Mouse (Mus musculus) forebrain, embryonic 15.5 days (tissue): Measurements from ENCODE around the gene Pipox. TPM values are rescaled to one million over a fixed set of nuclear protein-coding genes. Genes with fewer than 3 reads are reported as not detected.

Experiments
- ATAC-seq: fragments of 200-750 bp; cut with Nextera tagmentation; replicated peaks from 2 replicates; pipeline ENCODE4 v1.8.0; 2017; ENCODE audit warnings: mild to moderate bottlenecking, moderate TSS enrichment, moderate library complexity
- H3K27ac ChIP-seq: fragments of 300-500 bp; sonication (generic); replicated peaks from 2 replicates; pipeline ENCODE4 v1.5.1; 2015; ENCODE audit warnings: mild to moderate bottlenecking, inconsistent platforms
- H3K27me3 ChIP-seq: fragments of 300-500 bp; sonication (generic); 2 replicates; pipeline ENCODE4 v1.6.1; 2015; ENCODE audit warnings: inconsistent platforms
- H3K36me3 ChIP-seq: fragments of 300-500 bp; sonication (generic); 2 replicates; pipeline ENCODE4 v1.6.1; 2015; ENCODE audit warnings: mild to moderate bottlenecking, inconsistent platforms
- H3K4me1 ChIP-seq: fragments of 300-500 bp; sonication (generic); 2 replicates; pipeline ENCODE4 v1.6.1; 2015; ENCODE audit warnings: inconsistent platforms
- H3K4me2 ChIP-seq: fragments of 300-500 bp; sonication (generic); replicated peaks from 2 replicates; pipeline ENCODE4 v1.6.1; 2015; ENCODE audit warnings: mild to moderate bottlenecking, inconsistent platforms
- H3K4me3 ChIP-seq: fragments of 300-500 bp; sonication (generic); 2 replicates; pipeline ENCODE4 v1.5.1; 2015; ENCODE audit warnings: mild to moderate bottlenecking, inconsistent platforms
- H3K9ac ChIP-seq: fragments of 300-500 bp; sonication (generic); replicated peaks from 2 replicates; pipeline ENCODE4 v1.6.1; 2015; ENCODE audit warnings: mild to moderate bottlenecking, inconsistent platforms
- H3K9me3 ChIP-seq: fragments of 300-500 bp; sonication (generic); 2 replicates; pipeline ENCODE4 v1.6.1; 2016; ENCODE audit warnings: inconsistent platforms
- WGBS: fragments of 180-500 bp; shearing (Covaris S2); methylation state at CpG from one replicate; pipeline ENCODE4 v1.1.7; 2015; ENCODE audit warnings: mixed read lengths; 5-methylcytosine and 5-hydroxymethylcytosine counted together
- polyA plus RNA-seq: library from polyadenylated mRNA; unstranded; fragments of >200 nt; fragmentation: Nextera tagmentation; extraction: Ambion mirVana; gene quantifications from 2 replicates; pipeline ENCODE4 v1.2.1, GENCODE M21; 2015

The Pipox gene
- polyA plus RNA-seq, 1 experiment from 2014 or later = 10.2 TPM

DNA sequence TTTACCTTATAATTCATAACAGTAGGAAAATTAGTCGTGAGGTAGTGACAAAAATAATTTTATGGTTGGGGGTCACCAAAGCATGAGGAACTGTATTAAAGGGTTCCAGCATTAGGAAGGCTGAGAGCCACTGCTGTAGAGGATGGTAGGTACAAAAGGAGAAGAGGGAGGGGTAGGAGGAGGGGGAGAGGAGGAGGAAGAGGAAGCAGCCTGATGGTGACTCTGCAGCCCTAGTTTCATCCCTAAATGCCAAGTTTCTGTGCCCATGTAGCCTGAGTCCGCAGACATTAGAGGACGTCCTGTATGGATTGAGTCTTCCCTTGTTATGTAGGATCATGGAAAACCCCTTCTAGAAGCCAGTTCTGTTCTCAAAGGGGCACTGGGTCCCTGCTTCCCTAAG, 20.8 kb downstream of the Pipox start:
- WGBS = 51% methylated on average over 3 of the region's 3 CpGs
- Histone ChIP-seq H3K36me3 (no peaks in the 10 kb centered on the region), H3K27me3 (no peaks in the 10 kb centered on the region), H3K9me3 (no peaks in the 10 kb centered on the region), H3K4me1 (peaks cover 80% of the 10 kb centered on the region), H3K4me2 (no peak overlapping the region), H3K9ac (0 out of 2 replicates have a peak overlapping the region, but pooled peaks have one; percentile 12), H3K27ac (peak overlapping the region; percentile 89), H3K4me3 (no peak overlapping the region)
- ATAC-seq = no peak

DNA sequence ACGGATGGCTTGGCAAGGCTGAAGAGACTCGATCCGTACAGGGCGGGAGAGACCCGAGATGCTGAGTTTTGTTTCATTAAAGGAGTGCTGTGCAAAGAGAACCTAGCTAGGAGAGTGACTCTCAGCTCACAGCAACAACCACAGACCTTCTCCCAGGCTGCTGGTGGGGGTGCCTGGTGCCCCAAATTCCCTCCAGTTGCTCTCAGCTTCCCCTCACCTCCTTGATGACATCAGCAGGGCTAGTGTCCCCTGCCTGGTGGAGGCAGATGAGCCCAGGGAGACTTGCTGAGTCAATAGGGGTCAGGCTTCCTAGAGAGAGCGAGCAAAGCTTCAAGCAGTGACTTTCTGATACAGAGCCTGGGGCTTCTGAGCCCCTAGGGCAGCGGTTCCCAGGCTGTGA, 21.2 kb downstream of the Pipox start:
- Histone ChIP-seq H3K9me3 (no peaks in the 10 kb centered on the region), H3K4me3 (no peak overlapping the region), H3K27me3 (no peaks in the 10 kb centered on the region), H3K9ac (peak overlapping the region; percentile 12; the same call in 1 of the 2 replicates), H3K27ac (peak overlapping the region; percentile 89), H3K4me2 (0 out of 2 replicates have a peak overlapping the region, but pooled peaks have one; percentile 22), H3K36me3 (no peaks in the 10 kb centered on the region), H3K4me1 (peaks cover 85% of the 10 kb centered on the region)
- WGBS = 14% methylated on average over 7 of the region's 7 CpGs
- ATAC-seq = peak; percentile 2; the same call in 1 of the 2 replicates

DNA sequence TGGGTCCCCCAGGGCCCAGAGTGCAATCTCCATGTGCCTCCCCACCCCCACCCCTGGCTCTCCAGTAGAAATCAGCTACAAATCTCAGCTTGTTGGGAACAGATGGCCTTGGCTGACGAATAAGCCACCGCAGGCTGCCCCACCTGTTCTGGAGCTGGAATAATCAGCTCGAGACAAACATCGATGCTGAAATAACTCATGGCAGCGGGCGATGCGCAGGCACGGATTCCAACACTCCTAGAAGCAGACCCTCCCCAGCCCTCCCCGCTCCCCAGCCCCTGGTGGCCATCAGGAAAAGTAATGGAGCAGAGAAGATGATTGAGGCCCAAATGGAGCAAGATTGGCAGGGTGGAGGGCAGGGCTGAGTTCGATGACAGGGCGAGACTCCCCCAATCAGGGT, 21.7 kb downstream of the Pipox start:
- Histone ChIP-seq H3K4me1 (peaks cover 86% of the 10 kb centered on the region), H3K27ac (peak overlapping the region; percentile 89), H3K4me3 (no peak overlapping the region), H3K9ac (0 out of 2 replicates have a peak overlapping the region, but pooled peaks have one; percentile 12), H3K4me2 (0 out of 2 replicates have a peak overlapping the region, but pooled peaks have one; percentile 22), H3K9me3 (no peaks in the 10 kb centered on the region), H3K27me3 (no peaks in the 10 kb centered on the region), H3K36me3 (no peaks in the 10 kb centered on the region)
- WGBS = 7% methylated on average over 11 of the region's 11 CpGs
- peak; percentile 38 for ATAC-seq

DNA sequence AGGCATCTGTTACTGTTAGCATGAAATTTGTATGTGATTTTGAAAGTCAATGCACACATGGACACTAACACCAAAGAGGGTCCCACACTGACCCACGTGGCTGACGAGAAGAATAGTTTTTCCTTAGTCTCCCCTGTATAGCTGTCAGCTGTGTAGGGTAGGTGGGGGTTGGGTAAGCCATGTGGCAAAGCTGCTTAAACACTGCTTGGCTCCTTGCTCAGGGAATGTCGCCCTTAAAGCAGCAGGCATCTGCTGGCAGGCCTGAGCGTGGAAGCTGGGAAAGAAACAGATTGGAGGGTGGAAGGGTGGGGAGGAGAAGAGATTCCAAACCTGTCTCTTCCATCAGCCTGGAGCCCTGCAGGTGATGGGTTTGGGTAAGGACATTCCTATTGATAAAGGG, 22.5 kb downstream of the Pipox start:
- peak; percentile 72 for ATAC-seq
- Histone ChIP-seq H3K27me3 (no peaks in the 10 kb centered on the region), H3K27ac (peak overlapping the region; percentile 92), H3K4me1 (peaks cover 86% of the 10 kb centered on the region), H3K9me3 (no peaks in the 10 kb centered on the region), H3K36me3 (no peaks in the 10 kb centered on the region), H3K4me2 (no peak overlapping the region), H3K4me3 (no peak overlapping the region), H3K9ac (no peak overlapping the region)
- WGBS = 10% methylated on average over 4 of the region's 4 CpGs

DNA sequence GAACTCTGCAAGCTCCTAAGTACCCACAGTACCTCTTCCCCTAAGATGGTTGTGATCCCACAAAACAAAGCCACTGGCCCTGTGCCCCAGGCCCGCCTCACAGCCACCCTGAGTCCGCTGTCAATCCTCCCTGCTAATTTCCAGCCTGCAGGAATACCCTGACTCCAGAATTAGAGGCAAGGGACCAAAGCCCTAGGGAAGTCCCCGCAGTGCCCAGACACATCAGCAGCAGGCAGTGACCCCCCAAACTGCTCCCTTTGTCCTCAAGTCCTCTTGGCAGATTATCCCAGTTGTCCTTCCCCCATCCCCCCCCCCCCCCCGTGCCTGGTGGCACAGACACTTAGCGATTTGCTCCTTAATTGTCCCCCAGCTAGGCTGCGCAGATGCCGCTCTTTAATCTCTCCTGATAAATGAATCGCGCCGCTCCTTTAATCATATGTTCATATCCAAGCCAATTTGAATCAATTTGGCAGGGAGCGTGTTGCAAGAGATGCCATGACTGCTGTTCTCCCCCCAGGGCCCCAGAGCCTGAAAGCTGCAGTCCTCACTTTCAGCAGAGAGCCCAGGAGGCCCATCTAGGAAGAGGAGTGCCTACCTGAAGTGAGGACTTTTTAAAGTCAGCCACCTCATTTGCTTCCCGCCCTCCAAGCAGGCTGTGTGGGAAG, 26.3 kb downstream of the Pipox start:
- H3K9me3 ChIP-seq = no peaks in the 10 kb centered on the region
- ATAC-seq = peak; percentile 49

DNA sequence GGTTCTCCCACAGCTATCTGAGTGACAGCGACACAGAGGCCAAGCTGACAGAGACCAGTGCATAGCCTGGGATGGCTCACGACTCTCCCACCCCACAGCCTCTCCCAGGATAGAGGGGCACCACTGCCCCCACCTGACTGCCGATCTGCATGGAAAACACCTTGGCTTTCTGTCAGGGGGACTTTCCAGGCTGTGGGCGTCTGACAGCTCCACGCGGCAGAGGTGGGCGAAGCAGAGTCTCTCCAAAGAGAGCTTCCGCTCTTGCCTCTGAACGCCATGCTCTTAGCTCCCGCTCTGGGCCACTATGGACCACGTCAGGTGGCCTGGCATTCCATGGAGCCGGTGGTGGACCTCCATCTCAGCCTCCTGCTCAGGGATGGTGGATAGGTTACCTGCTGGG, 29.1 kb downstream of the Pipox start:
- H3K4me2 ChIP-seq = no peak overlapping the region
- H3K4me1 ChIP-seq = peaks cover 80% of the 10 kb centered on the region
- no peak overlapping the region for H3K4me3 ChIP-seq
- WGBS = 65% methylated on average over 12 of the region's 12 CpGs
- no peak overlapping the region for H3K9ac ChIP-seq
- no peaks in the 10 kb centered on the region for H3K27me3 ChIP-seq
- peaks cover 10% of the 10 kb centered on the region for H3K36me3 ChIP-seq
- peak overlapping the region; percentile 75 for H3K27ac ChIP-seq
- no peak for ATAC-seq
- no peaks in the 10 kb centered on the region for H3K9me3 ChIP-seq

More for the DNA sequence above, 26.3 kb downstream of the Pipox start:
- Histone ChIP-seq H3K4me1 (peaks cover 78% of the 10 kb centered on the region), H3K27ac (peak overlapping the region; percentile 92), H3K9ac (no peak overlapping the region), H3K4me2 (peak overlapping the region; percentile 16; the same call in 1 of the 2 replicates), H3K4me3 (no peak overlapping the region), H3K36me3 (0 out of 2 replicates have a peak, but pooled peaks cover 2% of the 10 kb centered on the region), H3K27me3 (no peaks in the 10 kb centered on the region)
- WGBS = 8% methylated on average over 11 of the region's 12 CpGs

DNA sequence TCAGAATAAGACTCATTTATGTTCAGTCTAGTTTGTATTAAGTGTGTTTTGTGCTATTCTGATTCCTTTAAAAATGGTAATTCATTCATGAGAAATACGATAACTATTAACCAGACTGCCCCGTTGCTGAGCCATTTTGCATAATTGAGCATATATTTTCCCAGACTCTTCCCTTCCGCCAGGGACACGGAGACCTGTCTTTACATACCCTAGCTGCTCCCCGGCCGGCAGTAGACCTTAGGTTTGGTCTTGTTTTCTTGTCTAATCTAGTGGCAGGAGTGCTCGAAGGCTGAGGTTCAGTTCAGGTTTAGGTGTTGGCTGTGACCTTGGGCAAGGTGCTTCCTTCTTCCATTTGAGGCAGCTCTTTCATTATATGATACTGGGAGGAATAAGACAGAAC, 31.0 kb downstream of the Pipox start:
- no peak for ATAC-seq
- no peak overlapping the region for H3K4me3 ChIP-seq
- no peak overlapping the region for H3K4me2 ChIP-seq
- 64% methylated on average over 7 of the region's 7 CpGs for whole genome bisulfite sequencing
- no peak overlapping the region for H3K9ac ChIP-seq
- H3K4me1 ChIP-seq = peaks cover 80% of the 10 kb centered on the region
- H3K36me3 ChIP-seq = peaks cover 11% of the 10 kb centered on the region
- H3K27ac ChIP-seq = peak overlapping the region; percentile 7; the same call in 1 of the 2 replicates
- no peaks in the 10 kb centered on the region for H3K9me3 ChIP-seq
- H3K27me3 ChIP-seq = no peaks in the 10 kb centered on the region

DNA sequence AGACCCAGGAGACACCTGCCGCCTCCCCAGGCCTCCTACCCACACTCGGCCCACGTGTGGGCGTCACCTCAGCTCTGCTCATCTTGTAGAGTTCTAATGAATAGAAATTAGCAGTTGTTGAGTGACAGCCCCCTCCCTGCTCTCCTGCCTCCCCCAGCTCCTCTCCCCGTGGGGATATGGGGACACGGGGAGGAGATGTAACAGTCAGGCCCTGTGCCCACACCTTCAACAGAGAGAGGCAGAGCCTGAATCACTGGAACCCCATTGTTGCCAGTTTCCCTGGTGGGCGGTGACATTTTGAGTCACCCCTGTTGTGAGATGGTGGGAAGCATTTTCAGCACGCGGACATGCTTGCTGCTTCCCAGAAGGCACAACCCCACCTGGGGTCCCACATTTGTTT, 32.9 kb downstream of the Pipox start:
- Histone ChIP-seq H3K36me3 (peaks cover 13% of the 10 kb centered on the region), H3K9ac (no peak overlapping the region), H3K4me1 (peaks cover 78% of the 10 kb centered on the region), H3K27ac (no peak overlapping the region), H3K4me3 (no peak overlapping the region), H3K4me2 (no peak overlapping the region), H3K9me3 (no peaks in the 10 kb centered on the region), H3K27me3 (no peaks in the 10 kb centered on the region)
- no peak for ATAC-seq
- 58% methylated on average over 9 of the region's 9 CpGs for WGBS

DNA sequence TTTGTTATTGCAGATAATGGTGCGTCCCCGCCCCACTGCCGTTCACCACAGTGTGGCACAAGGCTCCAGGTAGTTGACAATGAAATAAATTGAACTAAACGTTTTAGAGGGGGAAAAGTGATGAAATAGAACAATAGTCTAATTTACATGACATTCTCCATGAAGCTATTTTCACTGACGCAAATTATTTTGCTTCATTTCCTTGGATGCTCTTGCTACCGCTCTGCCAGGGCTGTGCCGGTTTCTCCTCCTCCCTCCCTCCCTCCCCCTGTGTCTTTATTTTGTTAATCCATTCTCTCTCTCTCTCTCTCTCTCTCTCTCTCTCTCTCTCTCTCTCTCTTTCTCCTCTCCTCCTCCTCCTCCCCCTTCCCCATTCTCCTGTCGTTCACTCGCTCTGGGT, 35.3 kb downstream of the Pipox start:
- ATAC-seq = 0 out of 2 replicates have a peak, but pooled peaks have one; percentile 24
- 0 out of 2 replicates have a peak overlapping the region, but pooled peaks have one; percentile 22 for H3K9ac ChIP-seq
- H3K9me3 ChIP-seq = no peaks in the 10 kb centered on the region
- WGBS = 11% methylated on average over 9 of the region's 9 CpGs
- peak overlapping the region; percentile 89 for H3K27ac ChIP-seq
- H3K4me3 ChIP-seq = no peak overlapping the region
- H3K4me1 ChIP-seq = peaks cover 85% of the 10 kb centered on the region
- H3K4me2 ChIP-seq = no peak overlapping the region
- H3K36me3 ChIP-seq = peaks cover 15% of the 10 kb centered on the region
- H3K27me3 ChIP-seq = no peaks in the 10 kb centered on the region

DNA sequence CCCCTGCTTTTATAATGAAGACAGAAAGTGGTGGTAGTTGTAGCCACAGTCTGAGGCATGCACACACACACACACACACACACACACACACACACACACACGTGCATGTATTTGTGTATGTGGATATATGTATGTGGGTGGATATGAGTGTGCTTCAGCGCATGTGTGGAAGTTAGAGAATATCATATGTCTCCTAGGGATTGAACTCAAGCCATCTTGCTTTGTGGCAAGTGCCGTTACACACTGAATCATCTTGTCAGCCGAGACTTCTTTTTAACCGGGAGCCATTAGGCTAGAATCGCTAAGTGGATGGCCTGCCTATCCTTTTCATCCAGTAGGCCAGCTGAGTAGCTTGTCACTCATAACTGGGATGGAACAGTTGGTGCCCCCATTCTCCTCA, 36.8 kb downstream of the Pipox start:
- H3K4me1 ChIP-seq = peaks cover 82% of the 10 kb centered on the region

DNA sequence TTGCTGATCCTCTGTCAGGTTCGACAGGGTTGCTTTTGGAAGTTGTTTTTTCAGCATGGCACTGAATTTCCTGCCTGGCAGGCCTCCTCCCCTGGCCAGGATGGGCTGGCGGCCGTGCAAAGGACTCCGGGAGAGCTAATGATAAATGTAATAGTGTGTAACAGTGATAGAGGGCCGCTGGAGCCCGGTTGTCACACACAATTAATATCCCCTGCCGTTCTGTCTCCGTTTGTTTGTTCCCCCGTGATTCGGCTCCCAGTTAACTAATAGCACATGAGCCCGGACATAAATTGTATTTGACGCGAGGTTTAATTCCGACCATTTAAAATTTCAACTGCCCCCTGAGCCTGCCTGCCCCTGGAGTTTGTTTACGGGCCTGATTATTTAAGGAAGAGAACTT, 38.5 kb downstream of the Pipox start:
- Histone ChIP-seq H3K9me3 (no peaks in the 10 kb centered on the region), H3K9ac (peak overlapping the region; percentile 23; the same call in 1 of the 2 replicates), H3K36me3 (peaks cover 19% of the 10 kb centered on the region), H3K4me1 (peaks cover 83% of the 10 kb centered on the region), H3K4me3 (no peak overlapping the region), H3K4me2 (no peak overlapping the region), H3K27me3 (no peaks in the 10 kb centered on the region), H3K27ac (peak overlapping the region; percentile 65)
- 47% methylated on average over 15 of the region's 15 CpGs for WGBS
- ATAC-seq = no peak

More for the DNA sequence above, 36.8 kb downstream of the Pipox start:
- Histone ChIP-seq H3K36me3 (peaks cover 23% of the 10 kb centered on the region), H3K27ac (peak overlapping the region; percentile 89), H3K4me3 (no peak overlapping the region), H3K27me3 (no peaks in the 10 kb centered on the region), H3K4me2 (no peak overlapping the region), H3K9me3 (no peaks in the 10 kb centered on the region), H3K9ac (no peak overlapping the region)
- ATAC-seq = no peak
- WGBS = 78% methylated on average over 6 of the region's 6 CpGs

DNA sequence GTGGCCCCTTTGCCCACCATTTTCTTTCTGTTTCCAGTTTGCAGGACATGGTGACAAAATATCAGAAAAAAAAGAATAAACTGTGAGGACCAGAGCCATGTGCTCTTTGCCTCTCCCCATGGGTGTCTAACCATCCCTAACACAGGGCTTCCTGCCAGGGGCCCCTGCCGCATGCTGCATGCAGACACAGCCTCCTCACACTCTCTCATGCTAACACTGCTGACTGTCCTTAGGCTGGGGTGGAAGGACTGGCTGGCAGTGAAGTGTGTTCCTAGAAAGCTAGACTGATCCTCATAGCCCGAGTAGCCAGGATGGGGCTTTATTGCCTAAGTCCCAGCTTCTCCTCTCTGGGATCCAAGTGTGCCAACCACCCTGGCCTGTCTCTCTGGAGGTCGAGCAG, 39.3 kb downstream of the Pipox start:
- no peak overlapping the region for H3K4me2 ChIP-seq
- peaks cover 84% of the 10 kb centered on the region for H3K4me1 ChIP-seq

More for the DNA sequence above, 39.3 kb downstream of the Pipox start:
- H3K4me3 ChIP-seq = no peak overlapping the region
- peaks cover 15% of the 10 kb centered on the region for H3K36me3 ChIP-seq
- 52% methylated on average over 3 of the region's 3 CpGs for WGBS
- H3K9me3 ChIP-seq = no peaks in the 10 kb centered on the region
- ATAC-seq = no peak
- H3K27ac ChIP-seq = peak overlapping the region; percentile 65
- H3K27me3 ChIP-seq = no peaks in the 10 kb centered on the region
- H3K9ac ChIP-seq = 0 out of 2 replicates have a peak overlapping the region, but pooled peaks have one; percentile 23
